Mouse (Mus musculus) left cerebral cortex, adult 9 months (tissue): Measurements from ENCODE around the gene Ncbp3.

ENCODE experiments used
- DNase-seq, 2 experiments: peaks; one replicate each; pipeline ENCODE4 v3.0.0; 2022; ENCODE audit warnings: low spot score in 2 of 2

Ncbp3 gene

DNA sequence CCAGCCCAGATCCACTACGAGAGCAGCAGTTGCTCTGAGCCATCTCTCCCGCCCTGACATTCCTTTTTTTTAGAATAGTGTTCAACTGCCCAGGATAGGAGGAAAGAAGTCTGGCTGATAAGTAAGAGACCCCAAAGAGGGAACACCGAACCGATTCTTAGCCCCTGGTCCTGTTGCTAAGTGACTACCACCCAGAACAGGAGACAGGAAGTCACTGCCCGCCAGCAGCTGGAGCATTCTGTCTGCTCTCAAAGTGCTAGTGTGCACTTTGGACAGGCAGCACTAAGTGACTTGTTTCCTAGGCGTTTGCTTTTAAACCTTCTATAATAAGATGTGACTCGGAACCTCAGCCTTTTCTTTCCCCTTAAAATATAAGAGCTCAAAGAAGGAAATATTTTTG is 37.8 kb downstream of the Ncbp3 start:
- no peak for DNase-seq

GRCm38 (mm10) chr11:73087700-73088480 is 40.3 kb downstream of the Ncbp3 start:
- no peak for DNase-seq

DNA sequence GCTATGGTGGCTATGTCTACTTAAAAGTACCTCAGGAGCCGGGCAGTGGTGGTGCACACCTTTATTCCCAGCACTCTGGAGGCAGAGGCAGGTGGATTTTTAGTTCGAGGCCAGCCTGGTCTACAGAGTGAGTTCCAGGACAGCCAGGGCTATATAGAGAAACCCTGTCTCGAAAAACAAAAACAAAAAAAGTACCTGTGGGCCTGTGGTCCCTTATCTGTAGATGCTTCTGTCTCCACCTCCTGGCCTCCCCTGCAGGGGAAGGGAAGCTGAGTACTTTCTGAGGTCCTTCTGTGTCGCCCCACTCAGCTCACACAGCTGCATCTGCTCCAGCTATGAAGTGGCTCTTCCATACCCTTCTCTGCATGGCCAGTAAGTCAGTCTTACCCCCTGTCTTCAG is 42.7 kb downstream of the Ncbp3 start, which contains the start of gene Itgae:
Gene Itgae, plus strand, starts transcription at position 301 of the 400 bp plus-strand sequence.
- no peak for DNase-seq

GRCm38 (mm10) chr11:73090826-73091225 is 43.2 kb downstream of the Ncbp3 start:
- DNase-seq = no peak

DNA sequence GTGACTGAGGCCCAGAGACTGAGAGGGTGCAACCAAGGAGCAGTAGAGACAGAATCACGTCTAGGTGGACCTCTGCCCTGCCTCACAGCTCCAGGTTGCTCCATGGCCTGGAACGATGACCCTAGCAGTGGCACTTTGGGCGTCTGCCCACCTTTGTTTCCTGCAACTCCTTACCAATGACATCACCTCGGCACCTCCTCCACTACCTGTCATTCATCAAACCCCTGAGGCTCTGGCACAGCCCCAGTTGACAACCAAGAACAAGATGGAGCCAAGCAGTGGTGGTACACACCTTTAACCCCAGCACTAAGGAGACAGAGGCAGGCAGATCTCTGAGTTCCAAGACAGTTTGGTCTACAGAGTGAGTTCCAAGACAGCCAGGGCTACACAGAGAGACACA is 44.5 kb downstream of the Ncbp3 start:
- DNase-seq = no peak

DNA sequence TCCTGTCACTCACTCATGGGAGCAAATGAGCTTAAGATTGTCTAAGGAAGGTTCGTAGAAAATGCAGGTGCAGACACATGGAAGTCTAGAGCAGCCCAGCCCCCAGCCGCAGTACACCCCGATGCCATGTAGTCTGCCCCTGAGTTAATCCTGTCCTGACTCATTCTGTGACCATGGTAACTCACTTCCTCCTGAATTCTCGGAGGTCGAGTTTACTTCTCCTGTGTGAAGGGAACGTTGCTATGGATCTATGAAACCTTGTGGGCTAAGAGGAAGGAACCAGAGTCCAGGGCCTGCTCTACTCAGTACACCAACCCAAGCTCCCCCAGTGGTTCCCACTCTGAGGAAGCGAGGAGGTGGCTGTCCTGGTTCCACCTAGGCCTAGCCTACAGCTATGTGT is 45.3 kb downstream of the Ncbp3 start:
- no peak for DNase-seq

GRCm38 (mm10) chr11:73094231-73094995 is 46.8 kb downstream of the Ncbp3 start:
- DNase-seq = no peak

DNA sequence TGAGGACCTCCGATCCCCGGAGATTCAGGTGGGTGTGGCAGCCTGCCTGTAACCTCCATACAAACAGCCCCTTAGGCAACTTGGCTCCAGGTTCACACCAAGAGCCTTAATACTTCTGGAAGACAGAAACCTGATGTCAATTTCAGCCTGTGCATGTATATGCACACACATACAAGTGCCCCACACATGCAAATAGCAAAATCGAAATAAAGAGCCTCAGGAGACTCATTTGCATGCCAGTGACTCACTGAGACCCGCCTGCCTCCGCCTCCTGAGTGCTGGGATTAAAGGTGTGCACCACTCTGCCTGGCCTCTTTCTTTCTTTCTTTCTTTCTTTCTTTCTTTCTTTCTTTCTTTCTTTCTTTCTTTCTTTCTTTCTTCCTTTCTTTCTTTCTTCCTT is 51.3 kb downstream of the Ncbp3 start:
- DNase-seq = no peak

DNA sequence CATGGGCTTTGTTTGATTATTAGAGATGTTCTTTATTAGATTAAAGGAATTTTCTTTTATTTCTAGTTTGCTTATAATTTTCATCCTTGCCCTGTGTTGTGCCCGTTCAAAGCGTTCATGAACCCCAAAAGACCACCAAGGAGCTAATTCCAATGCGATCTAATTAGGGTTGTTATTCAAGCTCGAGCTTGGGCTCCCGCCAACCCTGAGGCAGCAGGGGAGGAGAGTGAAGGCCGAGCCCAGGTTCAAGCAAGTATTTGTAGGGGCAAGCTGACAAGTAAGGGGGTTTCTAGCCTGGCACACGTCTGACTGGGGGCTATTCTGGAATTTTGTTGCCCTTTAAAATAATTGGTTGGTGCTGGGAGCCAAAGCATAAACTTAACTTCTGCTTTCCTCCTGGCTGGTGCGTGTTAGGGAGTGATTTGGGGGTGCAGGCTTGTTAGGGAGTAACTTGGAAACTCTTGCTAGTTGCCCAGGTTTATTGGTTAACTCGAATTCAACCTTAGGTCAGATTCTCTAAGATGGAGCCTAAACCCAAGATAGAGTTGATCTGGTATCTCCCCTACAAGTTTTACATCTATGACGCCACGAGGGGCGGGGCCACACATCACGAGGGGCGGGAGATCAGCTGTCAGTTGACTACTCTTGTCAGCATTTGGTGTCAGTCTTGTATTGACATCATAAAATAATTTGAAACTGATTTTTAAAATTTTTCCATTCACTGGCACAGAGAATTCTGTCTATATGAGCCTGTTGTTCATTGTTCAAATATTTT is 52.6 kb downstream of the Ncbp3 start:
- DNase-seq = no peak

DNA sequence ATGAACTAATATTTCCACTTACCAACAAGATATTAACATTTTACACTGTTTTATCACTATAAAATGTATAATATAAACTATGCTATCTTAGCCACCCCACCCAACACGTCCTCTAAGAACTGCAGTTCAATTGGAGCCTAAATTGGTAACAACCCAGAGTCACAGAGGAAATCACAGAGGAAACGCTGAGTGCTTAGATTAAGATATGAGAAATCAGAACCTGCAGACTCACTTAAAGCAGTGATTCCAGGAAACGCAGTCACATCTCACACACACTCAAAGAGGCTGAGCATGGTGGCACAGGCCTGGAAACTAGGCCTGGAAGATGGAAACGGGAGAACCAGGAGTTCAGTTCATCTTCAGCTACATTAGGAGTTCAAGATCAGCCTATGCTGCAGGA is 53.7 kb downstream of the Ncbp3 start:
- DNase-seq = no peak

GRCm38 (mm10) chr11:73105246-73105645 is 57.7 kb downstream of the Ncbp3 start:
- no peak for DNase-seq

DNA sequence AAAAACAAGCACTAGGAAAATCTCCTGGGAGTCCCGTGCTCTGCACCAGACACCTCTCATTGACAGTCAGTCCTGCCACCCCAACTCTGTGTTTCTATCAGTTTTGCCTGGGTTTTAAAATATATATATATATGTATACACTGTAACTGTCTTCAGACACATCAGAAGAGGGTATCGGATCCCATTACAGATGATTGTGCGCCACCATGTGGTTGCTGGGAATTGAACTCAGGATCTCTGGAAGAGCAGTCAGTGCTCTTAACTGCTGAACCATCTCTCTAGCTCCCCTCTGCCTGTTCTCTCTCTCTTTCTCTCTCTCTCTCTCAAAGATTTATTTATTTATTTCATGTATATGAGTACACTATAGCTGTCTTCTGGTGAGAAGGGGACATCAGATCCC is 59.8 kb downstream of the Ncbp3 start:
- peak in 1 of 2 experiments; percentile 61 for DNase-seq

DNA sequence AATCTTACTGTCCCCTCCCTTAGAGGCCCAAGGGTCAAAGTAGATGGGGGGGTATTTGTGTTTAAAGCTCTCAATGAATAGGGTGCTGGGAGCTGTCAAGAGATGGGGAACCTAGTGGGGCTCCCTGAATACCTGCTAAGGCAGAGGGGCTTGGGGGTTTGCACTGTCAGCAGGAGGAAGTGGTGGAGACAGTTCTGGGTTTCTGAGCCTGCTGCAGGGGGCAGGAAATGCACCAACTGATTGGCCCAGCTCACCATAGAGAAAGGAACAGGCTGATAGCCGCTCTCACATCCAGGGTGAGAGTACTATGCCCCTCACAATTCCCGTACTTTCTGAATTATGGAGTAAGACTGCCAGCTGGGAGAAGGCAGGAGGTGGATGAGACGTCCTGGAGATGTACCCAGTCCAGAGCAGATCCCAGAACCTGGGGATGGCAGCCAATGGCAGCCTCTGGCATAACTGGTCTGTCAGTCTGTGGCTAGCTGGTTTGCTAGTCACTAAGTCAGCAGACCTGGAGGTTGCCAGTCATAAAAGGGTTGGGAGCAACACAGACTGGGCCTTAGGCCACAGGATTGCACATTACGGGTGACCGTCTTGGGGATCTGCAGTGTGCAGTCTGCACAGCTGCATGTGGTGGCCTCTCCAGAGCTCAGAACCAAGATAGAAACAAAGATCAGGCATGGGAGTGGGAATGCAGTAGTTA is 60.8 kb downstream of the Ncbp3 start:
- DNase-seq = no peak

DNA sequence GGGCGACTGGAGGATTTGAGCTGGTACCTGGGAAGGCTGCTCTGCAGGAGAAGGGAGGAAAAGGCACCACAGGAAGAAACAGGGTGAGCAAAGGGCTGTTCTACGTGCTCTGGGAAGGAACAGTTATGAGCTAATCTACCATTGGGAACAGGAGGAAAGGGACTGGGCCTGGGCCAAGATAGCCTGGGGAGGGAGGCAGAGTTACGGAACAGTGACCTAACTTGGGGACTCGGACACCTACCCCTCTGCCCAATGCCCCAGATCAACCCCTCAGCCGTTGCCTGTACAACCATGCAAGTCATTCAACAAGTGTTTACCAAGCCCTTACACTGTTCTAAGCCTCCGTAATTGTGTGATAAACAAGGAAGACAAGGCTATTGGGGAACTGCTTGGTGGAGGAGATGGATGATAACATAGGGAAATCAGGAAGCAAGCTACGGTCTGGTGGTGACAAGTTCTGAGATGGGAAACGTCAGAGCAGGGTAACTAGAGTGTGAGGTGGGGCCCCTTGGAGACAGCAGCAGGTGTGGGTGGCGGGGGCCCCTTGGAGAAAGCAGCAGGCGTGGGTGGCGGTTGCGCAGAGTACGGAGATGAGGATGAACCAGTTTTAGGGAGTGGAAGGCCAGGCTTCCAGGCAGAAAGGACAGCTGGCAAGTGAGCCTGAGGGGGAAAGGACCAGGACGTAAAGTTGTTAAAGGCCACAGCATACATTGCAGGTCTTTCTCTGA is 61.5 kb downstream of the Ncbp3 start:
- no peak for DNase-seq

GRCm38 (mm10) chr11:73109941-73110340 is 62.4 kb downstream of the Ncbp3 start:
- DNase-seq = no peak

- DNase-seq = no peak
Measured at GRCm38 (mm10) chr11:73111414-73111813, 63.8 kb downstream of the Ncbp3 start.

DNA sequence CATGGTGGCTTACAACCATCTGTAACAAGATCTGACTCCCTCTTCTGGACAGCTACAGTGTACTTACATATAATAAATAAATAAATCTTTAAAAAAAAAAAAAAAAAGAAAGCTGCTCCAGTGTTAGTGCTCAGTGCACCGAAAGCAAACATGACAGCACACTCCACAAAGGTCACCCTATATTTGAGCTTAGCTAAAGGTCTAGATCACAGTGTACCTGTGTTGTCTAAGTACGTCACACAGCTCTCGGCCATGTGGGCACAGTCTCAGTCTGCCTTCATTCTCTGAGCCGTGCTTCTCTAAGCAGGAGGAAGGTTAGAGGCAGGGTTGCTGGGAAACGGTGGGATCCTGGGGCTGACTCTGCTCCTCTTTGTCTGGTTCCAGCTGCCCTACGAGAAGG is 78.9 kb downstream of the Ncbp3 start:
- DNase-seq = no peak

GRCm38 (mm10) chr11:73131020-73131419 is 83.4 kb downstream of the Ncbp3 start:
- DNase-seq = peak in 1 of 2 experiments; percentile 44

DNA sequence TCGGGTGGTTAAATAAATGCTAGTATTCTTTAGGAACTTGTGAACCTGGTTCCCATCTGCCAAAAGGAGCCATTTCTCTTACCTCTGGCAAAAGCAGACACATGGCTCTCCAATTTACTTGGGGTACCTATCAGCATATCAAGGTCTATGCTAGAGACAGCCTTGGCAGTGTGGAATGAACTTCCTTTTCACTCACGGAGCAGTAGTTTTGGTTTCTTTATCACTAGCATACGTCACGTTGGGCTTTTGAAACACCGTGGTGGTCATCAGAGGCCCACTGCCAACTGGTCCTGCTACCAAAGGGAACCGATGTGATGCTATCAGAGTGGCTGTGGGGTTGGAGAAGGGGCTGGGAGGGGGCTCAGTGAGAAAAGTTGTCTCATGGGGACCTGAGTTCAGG is 85.4 kb downstream of the Ncbp3 start:
- no peak for DNase-seq

- DNase-seq = no peak
Measured at GRCm38 (mm10) chr11:73134222-73134621, 86.6 kb downstream of the Ncbp3 start.

DNA sequence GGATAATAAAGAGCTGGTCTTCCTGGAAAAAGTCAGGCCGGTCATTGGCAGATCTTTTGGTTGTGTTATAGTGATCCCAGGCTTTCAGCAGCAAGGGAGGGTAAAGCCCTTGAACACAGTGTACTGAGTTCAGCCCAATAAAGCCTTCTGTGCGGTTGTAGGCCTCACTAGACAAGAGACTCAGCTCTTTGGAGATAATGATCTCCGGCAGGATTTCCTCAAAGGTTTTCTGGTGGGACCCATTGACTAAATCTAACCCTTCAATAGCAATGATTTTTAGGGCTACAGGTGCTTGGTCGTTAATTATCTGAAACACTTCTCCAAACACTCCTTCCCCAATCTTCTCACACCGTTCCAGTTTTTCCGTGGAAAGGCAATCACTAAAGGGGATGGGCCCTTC is 89.0 kb downstream of the Ncbp3 start:
- no peak for DNase-seq
